Comparison of ENCODE assay signal across 8 mouse cellular contexts in genomic region chr8:75088989-75089881, GRCm38 (mm10). TPM values are rescaled to one million over a fixed set of nuclear protein-coding genes. Genes with fewer than 3 reads are reported as not detected.
DNase-seq lines count a peak whose midpoint lies in the region; ATAC-seq and TF ChIP-seq lines count a peak whose summit lies in the region.

No protein-coding gene starts in this region.

- H3K36me3 ChIP-seq in MEL (ENCODE audit: control insufficient read depth in 1 of 2, insufficient read depth in 2 of 2, low read length in 2 of 2), result peaks cover 0 to 45% of the 10 kb centered on the region in 2 experiments; a peak in 2 of 4 replicates
- no peaks in the 10 kb centered on the region for H3K36me3 ChIP-seq in hindbrain, embryonic 12.5 days
- no peaks in the 10 kb centered on the region for H3K36me3 ChIP-seq in lung, embryonic 15.5 days

- peak; percentile 91 for DNase-seq in MEL (ENCODE audit: low read depth, low spot score)
- DNase-seq in c-Kit-positive CD71-negative TER-119-negative erythroid progenitor cells, embryonic 14.5 days (ENCODE audit: low read depth), result peak; percentile 50
- DNase-seq in frontal cortex, postnatal 36 days (ENCODE audit: low spot score in 2 of 2), result peak; percentile 64 to 67
- DNase-seq in layer of hippocampus, postnatal 10 days (ENCODE audit: low spot score in 2 of 2), result peak; percentile 64 to 65
- DNase-seq in ovary, adult 18-20 months (ENCODE audit: low spot score), result peak; percentile 81

- no peak for TF ChIP-seq POLR2A in MEL (IDR thresholded peaks at IDR 0.05; ENCODE audit: control insufficient read depth in 1 of 2, insufficient read depth in 1 of 2, low read depth in 1 of 2, low read length in 2 of 2, poor library complexity in 1 of 2)

- peak overlapping the region; percentile 32; the same call in 1 of the 2 replicates for H3K9ac ChIP-seq in MEL (ENCODE audit: control insufficient read depth, low read depth, low read length, poor library complexity, severe bottlenecking)
- H3K9ac ChIP-seq in hindbrain, embryonic 12.5 days, result no peak overlapping the region; the same call in 1 of the 2 replicates
- H3K9ac ChIP-seq in lung, embryonic 15.5 days, result no peak overlapping the region

- no peak for TF ChIP-seq RAD21 in MEL (IDR thresholded peaks at IDR 0.05; ENCODE audit: low read depth, low read length)

- no peaks in the 10 kb centered on the region for H3K9me3 ChIP-seq in MEL (replicated peaks; ENCODE audit: insufficient read depth, low read length)
- no peaks in the 10 kb centered on the region for H3K9me3 ChIP-seq in hindbrain, embryonic 12.5 days (replicated peaks)
- no peaks in the 10 kb centered on the region for H3K9me3 ChIP-seq in lung, embryonic 15.5 days

- 28% methylated on average over 6 of the region's 6 CpGs for WGBS in hindbrain, embryonic 12.5 days
- WGBS in lung, embryonic 15.5 days, result 0% methylated on average over 6 of the region's 6 CpGs

- no peak for ATAC-seq in hindbrain, embryonic 12.5 days (ENCODE audit: low FRiP score)
- peak; percentile 60 for ATAC-seq in lung, embryonic 15.5 days (ENCODE audit: borderline replicate concordance, extremely low read depth, low FRiP score, low TSS enrichment)
- no peak for ATAC-seq in erythroblast, adult 5-6 weeks (replicated peaks; ENCODE audit: low FRiP score, poor library complexity, severe bottlenecking)

- no peaks in the 10 kb centered on the region for H3K27me3 ChIP-seq in MEL (ENCODE audit: control insufficient read depth in 1 of 2, insufficient read depth in 2 of 2, low read length in 2 of 2)
- no peaks in the 10 kb centered on the region for H3K27me3 ChIP-seq in hindbrain, embryonic 12.5 days
- H3K27me3 ChIP-seq in lung, embryonic 15.5 days, result no peaks in the 10 kb centered on the region

- H3K4me1 ChIP-seq in MEL (ENCODE audit: control insufficient read depth in 1 of 2, insufficient read depth in 2 of 2, low read length in 2 of 2), result peaks cover 30 to 42% of the 10 kb centered on the region in 2 experiments
- H3K4me1 ChIP-seq in hindbrain, embryonic 12.5 days, result peaks cover 9% of the 10 kb centered on the region; the same call in 1 of the 2 replicates
- peaks cover 27% of the 10 kb centered on the region for H3K4me1 ChIP-seq in lung, embryonic 15.5 days

- peak overlapping the region; percentile 28; the same call in 1 of the 2 replicates for H3K27ac ChIP-seq in MEL (ENCODE audit: control insufficient read depth, low read depth, low read length)
- peak overlapping the region; percentile 44 for H3K27ac ChIP-seq in hindbrain, embryonic 12.5 days
- peak overlapping the region; percentile 91 for H3K27ac ChIP-seq in lung, embryonic 15.5 days

- peak overlapping the region; percentile 30 to 32 for H3K4me3 ChIP-seq in MEL (ENCODE audit: control insufficient read depth in 1 of 2, insufficient read depth in 1 of 2, low read depth in 2 of 2, low read length in 2 of 2)
- no peak overlapping the region for H3K4me3 ChIP-seq in hindbrain, embryonic 12.5 days
- peak overlapping the region; percentile 13; the same call in 1 of the 2 replicates for H3K4me3 ChIP-seq in lung, embryonic 15.5 days

- H3K4me2 ChIP-seq in hindbrain, embryonic 12.5 days (replicated peaks), result no peak overlapping the region; the same call in 1 of the 2 replicates
- peak overlapping the region; percentile 52 for H3K4me2 ChIP-seq in lung, embryonic 15.5 days

- peak; percentile 70 to 71 for TF ChIP-seq EP300 in MEL (IDR thresholded peaks at IDR 0.05; ENCODE audit: low read depth in 1 of 2, low read length in 2 of 2)

- H3K79me2 ChIP-seq in MEL (ENCODE audit: control insufficient read depth, insufficient read depth, low read length, poor library complexity), result peaks cover 7% of the 10 kb centered on the region

- no peak for TF ChIP-seq CTCF in MEL (IDR thresholded peaks at IDR 0.05 in 2 of 3, conservative IDR thresholded peaks at IDR 0.05 in 1 of 3; ENCODE audit: control insufficient read depth in 1 of 3, insufficient read depth in 1 of 3, low read depth in 2 of 3, low read length in 3 of 3, poor library complexity in 1 of 3, severe bottlenecking in 1 of 3)

TF ChIP-seq in MEL, 35 proteins besides CTCF, POLR2A, EP300 and RAD21:
- TF ChIP-seq E2F4 (IDR thresholded peaks at IDR 0.05; ENCODE audit: borderline replicate concordance, low read depth, low read length), result no peak
- no peak for TF ChIP-seq NELFE (IDR thresholded peaks at IDR 0.05; ENCODE audit: low read depth, low read length)
- no peak for TF ChIP-seq MEF2A (IDR thresholded peaks at IDR 0.05; ENCODE audit: extremely low read depth, insufficient replicate concordance, low read depth, low read length, poor library complexity, severe bottlenecking)
- no peak for TF ChIP-seq MYC (IDR thresholded peaks at IDR 0.05; ENCODE audit: low read depth, low read length)
- TF ChIP-seq MAZ (IDR thresholded peaks at IDR 0.05; ENCODE audit: low read depth, low read length), result peak; percentile 99
- peak; percentile 52; the same call in 1 of the 2 replicates for TF ChIP-seq TBP (IDR thresholded peaks at IDR 0.05; ENCODE audit: low read depth, low read length)
- peak; percentile 72 for TF ChIP-seq MXI1 (IDR thresholded peaks at IDR 0.05; ENCODE audit: low read depth, low read length)
- peak; percentile 78 for TF ChIP-seq RCOR1 (IDR thresholded peaks at IDR 0.05; ENCODE audit: low read depth, low read length)
- peak; percentile 99 for TF ChIP-seq MAFK (IDR thresholded peaks at IDR 0.05; ENCODE audit: borderline replicate concordance, low read depth, low read length)
- no peak for TF ChIP-seq POLR2AphosphoS2 (IDR thresholded peaks at IDR 0.05; ENCODE audit: low read length)
- TF ChIP-seq SIN3A (IDR thresholded peaks at IDR 0.05; ENCODE audit: low read length), result peak; percentile 89
- no peak for TF ChIP-seq ZKSCAN1 (IDR thresholded peaks at IDR 0.05; ENCODE audit: low read depth, low read length)
- TF ChIP-seq TCF12 (IDR thresholded peaks at IDR 0.05; ENCODE audit: low read depth, low read length), result no peak
- no peak for TF ChIP-seq JUND (IDR thresholded peaks at IDR 0.05; ENCODE audit: low read depth, low read length)
- TF ChIP-seq GATA1 (IDR thresholded peaks at IDR 0.05; ENCODE audit: low read depth, low read length), result peak; percentile 38; the same call in 1 of the 2 replicates
- TF ChIP-seq ETS1 (IDR thresholded peaks at IDR 0.05; ENCODE audit: low read depth, low read length), result peak; percentile 99
- peak; percentile 97 for TF ChIP-seq GABPA (IDR thresholded peaks at IDR 0.05; ENCODE audit: low read depth, low read length)
- TF ChIP-seq BHLHE40 (IDR thresholded peaks at IDR 0.05; ENCODE audit: borderline replicate concordance, low read depth, low read length), result no peak

RNA-seq across cellular contexts. Expression of gene Hmox1, which starts 4.2 kb away (rescaled TPM):
- 11.1 and 29.9 TPM in 2 replicates for total RNA-seq in MEL (2012; rRNA removed)
- 10 to 100 TPM in 1 of 2 experiments, not detected in 1; 72.4 TPM for polyA plus RNA-seq in MEL (2012; ENCODE audit: insufficient read depth in 1 of 2, insufficient read length in 2 of 2, low read depth in 1 of 2, low replicate concordance in 2 of 2, missing spikeins in 1 of 2)
- 18.7 and 19.6 TPM in 2 replicates for polyA plus RNA-seq in hindbrain, embryonic 12.5 days (2016; fragmentation: Nextera tagmentation; extraction: Ambion mirVana)
- 1 to 10 TPM; 5.9 to 6.8 TPM for total RNA-seq in layer of hippocampus, postnatal 10 days (2021)
- polyA plus RNA-seq in lung, embryonic 15.5 days (2015; fragmentation: Nextera tagmentation; extraction: Ambion mirVana), result 38.2 and 39.0 TPM in 2 replicates
- 38.8 and 51.6 TPM in 2 replicates for total RNA-seq in erythroblast, adult 5-6 weeks (2015; ENCODE audit: low replicate concordance)
- total RNA-seq in erythroblast, adult 5-6 weeks (2017; ENCODE audit: low replicate concordance), result 58.8 and 63.7 TPM in 2 replicates

RNA-seq across cellular contexts. Expression of gene Mcm5, which starts 20.1 kb away (rescaled TPM):
- 355 and 397 TPM in 2 replicates for total RNA-seq in MEL (2012; rRNA removed)
- polyA plus RNA-seq in MEL (2012; ENCODE audit: insufficient read depth in 1 of 2, insufficient read length in 2 of 2, low read depth in 1 of 2, low replicate concordance in 2 of 2, missing spikeins in 1 of 2), result 100 to 1,000 TPM in 1 of 2 experiments, not detected in 1; 459 TPM
- polyA plus RNA-seq in hindbrain, embryonic 12.5 days (2016; fragmentation: Nextera tagmentation; extraction: Ambion mirVana), result 98.7 and 105 TPM in 2 replicates
- total RNA-seq in layer of hippocampus, postnatal 10 days (2021), result 1 to 10 TPM; 9.4 to 9.8 TPM
- 206 and 212 TPM in 2 replicates for polyA plus RNA-seq in lung, embryonic 15.5 days (2015; fragmentation: Nextera tagmentation; extraction: Ambion mirVana)
- 29.2 and 33.4 TPM in 2 replicates for total RNA-seq in erythroblast, adult 5-6 weeks (2015; ENCODE audit: low replicate concordance)
- 101 and 103 TPM in 2 replicates for total RNA-seq in erythroblast, adult 5-6 weeks (2017; ENCODE audit: low replicate concordance)

RNA-seq across cellular contexts. Expression of gene Tom1, which starts 55.7 kb away (rescaled TPM):
- 17.6 and 18.0 TPM in 2 replicates for total RNA-seq in MEL (2012; rRNA removed)
- polyA plus RNA-seq in MEL (2012; ENCODE audit: insufficient read depth in 1 of 2, insufficient read length in 2 of 2, low read depth in 1 of 2, low replicate concordance in 2 of 2, missing spikeins in 1 of 2), result 10 to 100 TPM in 1 of 2 experiments, not detected in 1; 32.6 TPM
- 28.1 and 28.8 TPM in 2 replicates for polyA plus RNA-seq in hindbrain, embryonic 12.5 days (2016; fragmentation: Nextera tagmentation; extraction: Ambion mirVana)
- 10 to 100 TPM; 34.8 to 36.7 TPM for total RNA-seq in layer of hippocampus, postnatal 10 days (2021)
- polyA plus RNA-seq in lung, embryonic 15.5 days (2015; fragmentation: Nextera tagmentation; extraction: Ambion mirVana), result 20.6 and 21.1 TPM in 2 replicates
- 11.7 and 14.8 TPM in 2 replicates for total RNA-seq in erythroblast, adult 5-6 weeks (2015; ENCODE audit: low replicate concordance)
- total RNA-seq in erythroblast, adult 5-6 weeks (2017; ENCODE audit: low replicate concordance), result 8.1 and 19.8 TPM in 2 replicates

Comparison
In these comparisons a context has a peak if more than half of its experiments do, and no peak if none do; other contexts are left out.
1. H3K27ac ChIP-seq: peak in every context shown above with its lines; median percentile 91 in lung, embryonic 15.5 days; 44 in hindbrain, embryonic 12.5 days; 28 in MEL.